ENCODE assay signal across 11 mouse cellular contexts in the genomic region with DNA sequence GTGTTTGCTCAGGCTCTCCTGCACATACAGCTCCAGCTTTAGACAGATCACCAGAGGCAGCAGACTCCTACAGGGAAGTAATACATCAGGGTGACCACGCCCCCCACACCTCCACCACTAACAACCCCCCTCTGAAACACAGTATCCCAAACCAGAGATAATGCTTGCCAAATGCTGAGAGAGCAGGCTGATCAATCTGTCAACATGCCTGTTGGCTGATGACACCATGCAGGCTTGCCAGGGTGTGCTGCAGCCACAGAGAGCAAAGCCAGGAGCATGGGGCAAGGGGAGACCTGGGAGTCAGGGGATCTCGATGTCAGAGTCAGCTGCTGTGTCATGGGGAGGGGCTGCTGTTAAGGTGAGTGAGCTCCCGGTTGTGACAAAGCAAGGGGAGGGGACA. TPM values are rescaled to one million over a fixed set of nuclear protein-coding genes. Genes with fewer than 3 reads are reported as not detected.
DNase-seq lines count a peak whose midpoint lies in the region; ATAC-seq and TF ChIP-seq lines count a peak whose summit lies in the region.
"Had no signal": no experiment of that assay in that cellular context is flagged by ENCODE, and none has a peak within 500 bp of the region (broad histone marks: within the 10 kb centered on the region; RNA-seq: fewer than 3 reads in every experiment).

A gene (plus strand): TSS at position 258 of the 400 bp plus-strand sequence.

- WGBS in kidney, embryonic 14.5 days, result 12% methylated on average over 3 of the region's 3 CpGs
- WGBS in embryonic facial prominence, embryonic 11.5 days, result 29% methylated on average over 3 of the region's 3 CpGs
- 28% methylated on average over 3 of the region's 3 CpGs for WGBS in forebrain, embryonic 15.5 days
- 13% methylated on average over 3 of the region's 3 CpGs for WGBS in limb, embryonic 13.5 days
- 5% methylated on average over 3 of the region's 3 CpGs for WGBS in stomach, postnatal 0 days
- WGBS in liver, embryonic 12.5 days (ENCODE audit: insufficient replicate concordance), result 9% methylated on average over 3 of the region's 3 CpGs

- H3K36me3 ChIP-seq in kidney, embryonic 14.5 days (ENCODE audit: control insufficient read depth, insufficient read depth, low read length), result no peaks in the 10 kb centered on the region
- H3K36me3 ChIP-seq in embryonic facial prominence, embryonic 11.5 days (replicated peaks; ENCODE audit: control insufficient read depth, insufficient read depth, low read depth, low read length), result no peaks in the 10 kb centered on the region
- no peaks in the 10 kb centered on the region for H3K36me3 ChIP-seq in forebrain, embryonic 15.5 days
- no peaks in the 10 kb centered on the region for H3K36me3 ChIP-seq in limb, embryonic 13.5 days
- no peaks in the 10 kb centered on the region for H3K36me3 ChIP-seq in stomach, postnatal 0 days (ENCODE audit: control insufficient read depth, insufficient read depth, low read length)
- H3K36me3 ChIP-seq in liver, embryonic 12.5 days, result no peaks in the 10 kb centered on the region

- H3K9ac ChIP-seq in kidney, embryonic 14.5 days (ENCODE audit: low read depth, low read length), result no peak within 1 kb of the TSS
- H3K9ac ChIP-seq in embryonic facial prominence, embryonic 11.5 days (replicated peaks; ENCODE audit: low read length), result no peak within 1 kb of the TSS
- H3K9ac ChIP-seq in forebrain, embryonic 15.5 days (replicated peaks), result no peak within 1 kb of the TSS
- no peak within 1 kb of the TSS for H3K9ac ChIP-seq in limb, embryonic 13.5 days
- no peak within 1 kb of the TSS for H3K9ac ChIP-seq in stomach, postnatal 0 days (ENCODE audit: low read length)
- no peak within 1 kb of the TSS for H3K9ac ChIP-seq in liver, embryonic 12.5 days

- no peak within 1 kb of the TSS for H3K27ac ChIP-seq in kidney, embryonic 14.5 days (ENCODE audit: low read depth, low read length)
- no peak within 1 kb of the TSS for H3K27ac ChIP-seq in embryonic facial prominence, embryonic 11.5 days (replicated peaks; ENCODE audit: low read depth, low read length)
- peak within 1 kb of the TSS; percentile 94 for H3K27ac ChIP-seq in forebrain, embryonic 15.5 days (replicated peaks)
- H3K27ac ChIP-seq in limb, embryonic 13.5 days, result no peak within 1 kb of the TSS
- no peak within 1 kb of the TSS for H3K27ac ChIP-seq in stomach, postnatal 0 days (replicated peaks)
- no peak within 1 kb of the TSS for H3K27ac ChIP-seq in liver, embryonic 12.5 days
- H3K27ac ChIP-seq: gastrocnemius, adult 2 months had no signal

- ATAC-seq in kidney, embryonic 14.5 days (ENCODE audit: low FRiP score, low TSS enrichment), result no peak
- ATAC-seq in embryonic facial prominence, embryonic 11.5 days (replicated peaks; ENCODE audit: insufficient number of reproducible peaks, low FRiP score, low TSS enrichment, low read depth), result no peak
- ATAC-seq in forebrain, embryonic 15.5 days (replicated peaks), result no peak
- ATAC-seq in limb, embryonic 13.5 days (ENCODE audit: low FRiP score, low read depth), result no peak
- ATAC-seq in stomach, postnatal 0 days (ENCODE audit: low FRiP score, low TSS enrichment), result no peak
- ATAC-seq in liver, embryonic 12.5 days, result no peak

- no peaks in the 10 kb centered on the region for H3K9me3 ChIP-seq in kidney, embryonic 14.5 days (ENCODE audit: control insufficient read depth, low read length)
- no peaks in the 10 kb centered on the region for H3K9me3 ChIP-seq in embryonic facial prominence, embryonic 11.5 days (replicated peaks; ENCODE audit: control insufficient read depth, low read length)
- H3K9me3 ChIP-seq in forebrain, embryonic 15.5 days, result no peaks in the 10 kb centered on the region
- no peaks in the 10 kb centered on the region for H3K9me3 ChIP-seq in limb, embryonic 13.5 days
- H3K9me3 ChIP-seq in stomach, postnatal 0 days (ENCODE audit: control insufficient read depth, low read length), result no peaks in the 10 kb centered on the region
- no peaks in the 10 kb centered on the region for H3K9me3 ChIP-seq in liver, embryonic 12.5 days (replicated peaks)

- no peak within 1 kb of the TSS for H3K4me2 ChIP-seq in kidney, embryonic 14.5 days (replicated peaks; ENCODE audit: low read depth, low read length)
- H3K4me2 ChIP-seq in embryonic facial prominence, embryonic 11.5 days (ENCODE audit: low read depth, low read length), result no peak within 1 kb of the TSS
- H3K4me2 ChIP-seq in forebrain, embryonic 15.5 days (replicated peaks), result no peak within 1 kb of the TSS
- H3K4me2 ChIP-seq in limb, embryonic 13.5 days (replicated peaks), result no peak within 1 kb of the TSS
- no peak within 1 kb of the TSS for H3K4me2 ChIP-seq in stomach, postnatal 0 days (replicated peaks; ENCODE audit: low read depth)
- no peak within 1 kb of the TSS for H3K4me2 ChIP-seq in liver, embryonic 12.5 days

- no peak for TF ChIP-seq EP300 in stomach, postnatal 0 days (optimal IDR thresholded peaks at IDR 0.05)

- intact Hi-C loops in left cerebral cortex, postnatal 25 days (cut with DNase I), result no loop called here

- no peak for TF ChIP-seq CTCF in stomach, postnatal 0 days (IDR thresholded peaks at IDR 0.05; ENCODE audit: low read depth)

- H3K4me3 ChIP-seq in kidney, embryonic 14.5 days (ENCODE audit: low read length), result no peak within 1 kb of the TSS
- no peak within 1 kb of the TSS for H3K4me3 ChIP-seq in embryonic facial prominence, embryonic 11.5 days (ENCODE audit: low read depth, low read length)
- H3K4me3 ChIP-seq in forebrain, embryonic 15.5 days, result no peak within 1 kb of the TSS
- no peak within 1 kb of the TSS for H3K4me3 ChIP-seq in limb, embryonic 13.5 days
- no peak within 1 kb of the TSS for H3K4me3 ChIP-seq in stomach, postnatal 0 days (ENCODE audit: low read depth, low read length)
- no peak within 1 kb of the TSS for H3K4me3 ChIP-seq in liver, embryonic 12.5 days
- H3K4me3 ChIP-seq: gastrocnemius, adult 2 months had no signal

- H3K4me1 ChIP-seq in kidney, embryonic 14.5 days (ENCODE audit: control insufficient read depth, insufficient read depth, low read length), result no peaks in the 10 kb centered on the region; the same call in 1 of the 2 replicates
- H3K4me1 ChIP-seq in embryonic facial prominence, embryonic 11.5 days (ENCODE audit: control insufficient read depth, insufficient read depth, low read length), result no peaks in the 10 kb centered on the region
- peaks cover 73% of the 10 kb centered on the region for H3K4me1 ChIP-seq in forebrain, embryonic 15.5 days
- H3K4me1 ChIP-seq in limb, embryonic 13.5 days, result peaks cover 31% of the 10 kb centered on the region
- no peaks in the 10 kb centered on the region for H3K4me1 ChIP-seq in stomach, postnatal 0 days (replicated peaks; ENCODE audit: control insufficient read depth, insufficient read depth)
- peaks cover 4% of the 10 kb centered on the region; the same call in 1 of the 2 replicates for H3K4me1 ChIP-seq in liver, embryonic 12.5 days

- no peak for DNase-seq in kidney, adult 9 months
- DNase-seq in embryonic facial prominence, embryonic 11.5 days (ENCODE audit: low spot score), result no peak
- no peak for DNase-seq in stomach, postnatal 0 days (ENCODE audit: low spot score)
- DNase-seq in left cerebral cortex, postnatal 25 days (ENCODE audit: low spot score in 2 of 2), result no peak
- DNase-seq: gastrocnemius, adult 2 months; right cerebral cortex, postnatal 4 days; thymus, postnatal 14 days had no signal

- peaks cover 3% of the 10 kb centered on the region; the same call in 1 of the 2 replicates for H3K27me3 ChIP-seq in kidney, embryonic 14.5 days (ENCODE audit: control insufficient read depth, insufficient read depth, low read length)
- H3K27me3 ChIP-seq in embryonic facial prominence, embryonic 11.5 days (ENCODE audit: control insufficient read depth, insufficient read depth, low read length), result no peaks in the 10 kb centered on the region; the same call in 1 of the 2 replicates
- no peaks in the 10 kb centered on the region for H3K27me3 ChIP-seq in forebrain, embryonic 15.5 days
- peaks cover 43% of the 10 kb centered on the region for H3K27me3 ChIP-seq in limb, embryonic 13.5 days
- no peaks in the 10 kb centered on the region for H3K27me3 ChIP-seq in stomach, postnatal 0 days (ENCODE audit: control insufficient read depth, insufficient read depth, low read length)
- H3K27me3 ChIP-seq in liver, embryonic 12.5 days (replicated peaks), result peaks cover 43% of the 10 kb centered on the region

RNA-seq across cellular contexts. Expression of the gene that starts here (rescaled TPM):
- polyA plus RNA-seq in kidney, embryonic 14.5 days (2014; fragmentation: Nextera tagmentation; extraction: Ambion mirVana), result 25.7 and 39.2 TPM in 2 replicates
- 38.0 and 44.8 TPM in 2 replicates for polyA plus RNA-seq in embryonic facial prominence, embryonic 11.5 days (2014; fragmentation: Nextera tagmentation; extraction: Ambion mirVana)
- 8.7 and 10.8 TPM in 2 replicates for polyA plus RNA-seq in forebrain, embryonic 15.5 days (2015; fragmentation: Nextera tagmentation; extraction: Ambion mirVana)
- polyA plus RNA-seq in limb, embryonic 13.5 days (2015; fragmentation: Nextera tagmentation; extraction: Ambion mirVana), result 25.3 and 29.9 TPM in 2 replicates
- polyA plus RNA-seq in stomach, postnatal 0 days (2015; fragmentation: Nextera tagmentation; extraction: Ambion mirVana), result 0.18 and 0.56 TPM in 2 replicates
- total RNA-seq in left cerebral cortex, postnatal 25 days (2021), result 1 to 10 TPM; 7.2 to 8.7 TPM
- 0.60 and 1.2 TPM in 2 replicates for polyA plus RNA-seq in liver, embryonic 12.5 days (2016; fragmentation: Nextera tagmentation; extraction: Ambion mirVana)
